Mouse (Mus musculus): ENCODE results near the gene Astl. TPM values are rescaled to one million over a fixed set of nuclear protein-coding genes. Genes with fewer than 3 reads are reported as not detected.

Gene Astl
- total and polyA plus RNA-seq, 2 experiments: not detected

DNA sequence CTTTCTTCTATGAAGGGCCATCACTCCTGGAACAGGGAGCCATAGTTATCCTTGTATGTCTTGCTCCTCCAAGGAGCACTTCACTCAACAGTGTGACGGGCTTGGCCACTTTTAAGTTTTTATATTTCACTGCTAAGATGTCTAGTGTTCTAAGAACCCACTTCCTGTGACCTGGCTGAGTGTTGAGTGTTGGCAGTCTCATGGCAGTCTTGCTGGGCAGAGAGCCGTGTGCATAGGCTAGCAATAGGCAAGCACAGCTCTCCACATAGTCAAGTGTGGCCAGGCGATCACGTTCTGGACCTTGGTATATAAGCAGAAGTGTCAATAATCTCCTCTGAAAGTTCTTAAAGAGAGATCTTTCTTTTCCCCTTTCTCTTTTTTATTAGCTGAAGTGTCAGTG, 20.3 kb upstream of the Astl start:
- Histone ChIP-seq H3K9ac (ENCODE audit: low read depth, low read length) (no peak overlapping the region), H3K27ac (replicated peaks; ENCODE audit: insufficient read depth, low read depth, low read length) (no peak overlapping the region), H3K4me3 (ENCODE audit: insufficient read depth, low read depth, low read length) (no peak overlapping the region), H3K4me1 (ENCODE audit: control insufficient read depth, insufficient read depth, low read length) (peaks cover 2% of the 10 kb centered on the region; the same call in 1 of the 2 replicates), H3K27me3 (ENCODE audit: control insufficient read depth, insufficient read depth, low read length) (no peaks in the 10 kb centered on the region), H3K79me2 (ENCODE audit: control insufficient read depth, insufficient read depth, low read length) (no peaks in the 10 kb centered on the region), H3K36me3 (ENCODE audit: control insufficient read depth, insufficient read depth, low read length) (no peaks in the 10 kb centered on the region)
- TF ChIP-seq POLR2A (IDR thresholded peaks at IDR 0.05; ENCODE audit: extremely low read depth, insufficient read depth, low read length) (no peak), CTCF (IDR thresholded peaks at IDR 0.05; ENCODE audit: low read depth, low read length) (no peak)
- no peak for DNase-seq (ENCODE audit: extremely low read depth, low read depth, low spot score)
- 87% methylated on average over 4 of the region's 4 CpGs for WGBS

DNA sequence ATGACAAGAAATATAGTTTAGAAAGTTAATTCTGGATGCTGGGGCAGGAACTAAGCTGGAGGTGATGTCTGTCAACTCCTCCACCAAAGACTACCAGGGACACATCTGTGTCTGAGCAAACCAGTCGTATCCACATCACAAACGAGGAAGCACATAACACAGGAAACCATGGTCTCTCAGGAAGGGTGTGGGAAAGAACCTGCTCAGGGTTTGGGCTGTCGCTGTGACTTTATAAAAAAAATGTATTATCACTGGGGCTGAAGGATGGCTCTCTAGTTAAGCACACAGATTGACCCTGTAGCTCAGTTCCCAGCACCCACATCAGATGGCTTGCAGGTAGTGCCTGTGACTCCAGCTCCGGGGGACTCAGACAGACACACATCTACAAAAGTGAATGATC, 19.4 kb upstream of the Astl start:
- no peaks in the 10 kb centered on the region for H3K79me2 ChIP-seq (ENCODE audit: control insufficient read depth, insufficient read depth, low read length)
- no peak overlapping the region for H3K9ac ChIP-seq (ENCODE audit: low read depth, low read length)
- no peak for DNase-seq (ENCODE audit: extremely low read depth, low read depth, low spot score)
- no peaks in the 10 kb centered on the region for H3K27me3 ChIP-seq (ENCODE audit: control insufficient read depth, insufficient read depth, low read length)
- 66% methylated on average over 4 of the region's 4 CpGs for WGBS
- H3K4me3 ChIP-seq (ENCODE audit: insufficient read depth, low read depth, low read length): no peak overlapping the region
- no peak for TF ChIP-seq CTCF (IDR thresholded peaks at IDR 0.05; ENCODE audit: low read depth, low read length)
- TF ChIP-seq POLR2A (IDR thresholded peaks at IDR 0.05; ENCODE audit: extremely low read depth, insufficient read depth, low read length): no peak
- no peaks in the 10 kb centered on the region for H3K36me3 ChIP-seq (ENCODE audit: control insufficient read depth, insufficient read depth, low read length)
- H3K27ac ChIP-seq (replicated peaks; ENCODE audit: insufficient read depth, low read depth, low read length): no peak overlapping the region
- H3K4me1 ChIP-seq (ENCODE audit: control insufficient read depth, insufficient read depth, low read length): peaks cover 2% of the 10 kb centered on the region; the same call in 1 of the 2 replicates

DNA sequence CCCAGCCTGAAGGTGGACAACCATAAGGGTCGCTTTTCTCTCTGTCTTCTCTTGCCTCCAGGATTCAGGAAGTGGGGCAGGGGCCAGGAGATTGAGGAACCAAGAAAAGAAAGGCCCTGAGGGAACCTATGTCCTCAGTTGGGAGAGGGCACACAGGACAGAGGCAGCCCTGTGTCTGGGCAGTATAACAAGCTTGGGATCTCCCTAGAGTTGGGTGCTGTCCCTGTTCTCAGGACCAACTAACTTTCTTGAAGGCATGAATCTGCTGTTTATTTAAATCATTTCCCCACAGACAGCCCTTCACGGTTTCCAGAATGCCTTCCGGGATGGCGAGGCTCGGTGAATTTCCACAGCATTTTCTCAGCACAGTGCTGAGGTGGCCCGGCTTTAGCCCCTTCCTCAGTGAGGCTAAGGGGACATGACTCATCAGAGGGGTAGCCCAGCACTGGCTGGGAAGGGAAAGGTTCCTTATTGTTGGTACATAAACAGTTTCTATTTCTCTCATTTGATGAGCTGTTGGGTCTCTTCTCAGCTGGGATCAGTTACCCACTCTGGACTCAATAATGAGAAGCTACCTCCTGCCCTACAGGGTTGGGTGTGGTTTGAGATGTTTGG, 15.7 kb upstream of the Astl start:
- no peak overlapping the region for H3K4me3 ChIP-seq (ENCODE audit: insufficient read depth, low read depth, low read length)
- H3K27me3 ChIP-seq (ENCODE audit: control insufficient read depth, insufficient read depth, low read length): no peaks in the 10 kb centered on the region
- H3K79me2 ChIP-seq (ENCODE audit: control insufficient read depth, insufficient read depth, low read length): no peaks in the 10 kb centered on the region
- WGBS: 88% methylated on average over 6 of the region's 6 CpGs
- TF ChIP-seq CTCF (IDR thresholded peaks at IDR 0.05; ENCODE audit: low read depth, low read length): no peak
- TF ChIP-seq POLR2A (IDR thresholded peaks at IDR 0.05; ENCODE audit: extremely low read depth, insufficient read depth, low read length): no peak
- DNase-seq (ENCODE audit: extremely low read depth, low read depth, low spot score): no peak
- H3K9ac ChIP-seq (ENCODE audit: low read depth, low read length): no peak overlapping the region
- no peaks in the 10 kb centered on the region for H3K36me3 ChIP-seq (ENCODE audit: control insufficient read depth, insufficient read depth, low read length)
- no peak overlapping the region for H3K27ac ChIP-seq (replicated peaks; ENCODE audit: insufficient read depth, low read depth, low read length)
- no peaks in the 10 kb centered on the region for H3K4me1 ChIP-seq (ENCODE audit: control insufficient read depth, insufficient read depth, low read length)

DNA sequence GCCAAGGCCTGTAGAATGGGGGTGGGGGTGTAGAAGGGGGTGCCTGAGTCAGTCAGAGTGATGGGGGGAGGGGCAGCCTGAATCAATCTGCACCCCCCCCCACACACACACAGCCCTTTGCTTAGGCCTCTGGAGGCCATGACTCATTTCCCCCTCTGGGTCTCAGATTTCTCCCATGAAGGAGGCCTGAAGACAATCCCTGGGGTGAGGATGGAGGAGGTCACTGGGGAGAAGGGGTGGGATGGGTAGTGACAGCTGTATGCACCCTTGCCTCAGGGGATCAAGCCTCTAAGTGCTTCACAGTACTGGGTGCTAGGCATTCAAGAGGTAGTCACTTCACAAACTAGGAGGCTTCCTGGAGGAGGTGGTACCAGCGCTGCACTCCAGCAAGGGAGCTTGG, 14.8 kb upstream of the Astl start:
- no peaks in the 10 kb centered on the region for H3K27me3 ChIP-seq (ENCODE audit: control insufficient read depth, insufficient read depth, low read length)
- DNase-seq (ENCODE audit: extremely low read depth, low read depth, low spot score): no peak
- no peak for TF ChIP-seq POLR2A (IDR thresholded peaks at IDR 0.05; ENCODE audit: extremely low read depth, insufficient read depth, low read length)
- TF ChIP-seq CTCF (IDR thresholded peaks at IDR 0.05; ENCODE audit: low read depth, low read length): no peak
- 100% methylated on average over 1 of the region's 1 CpGs for WGBS
- no peak overlapping the region for H3K4me3 ChIP-seq (ENCODE audit: insufficient read depth, low read depth, low read length)
- H3K27ac ChIP-seq (replicated peaks; ENCODE audit: insufficient read depth, low read depth, low read length): no peak overlapping the region
- no peak overlapping the region for H3K9ac ChIP-seq (ENCODE audit: low read depth, low read length)
- no peaks in the 10 kb centered on the region for H3K79me2 ChIP-seq (ENCODE audit: control insufficient read depth, insufficient read depth, low read length)
- H3K4me1 ChIP-seq (ENCODE audit: control insufficient read depth, insufficient read depth, low read length): no peaks in the 10 kb centered on the region; the same call in 1 of the 2 replicates
- H3K36me3 ChIP-seq (ENCODE audit: control insufficient read depth, insufficient read depth, low read length): no peaks in the 10 kb centered on the region

DNA sequence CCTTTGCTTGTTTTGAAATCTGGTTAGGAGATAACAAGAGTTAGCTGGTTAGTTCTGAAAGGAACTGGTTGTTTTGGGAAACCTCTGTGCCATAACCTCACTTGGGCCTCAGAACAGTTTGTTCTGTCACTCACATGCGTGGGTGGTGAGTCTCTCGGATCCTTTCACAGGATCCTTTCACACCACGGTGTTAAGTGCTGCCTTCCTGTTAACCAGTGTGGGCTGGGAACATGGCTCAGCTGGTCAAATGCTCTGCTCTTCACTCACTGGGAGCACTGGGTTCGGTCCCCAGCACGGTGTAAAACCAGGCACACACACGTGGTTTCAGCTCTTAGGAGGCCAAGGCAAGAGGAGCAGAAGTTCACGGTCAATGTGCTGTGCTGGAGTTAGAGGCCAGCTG, 14.0 kb upstream of the Astl start:
- H3K4me3 ChIP-seq (ENCODE audit: insufficient read depth, low read depth, low read length): no peak overlapping the region
- no peaks in the 10 kb centered on the region; the same call in 1 of the 2 replicates for H3K4me1 ChIP-seq (ENCODE audit: control insufficient read depth, insufficient read depth, low read length)
- H3K27me3 ChIP-seq (ENCODE audit: control insufficient read depth, insufficient read depth, low read length): no peaks in the 10 kb centered on the region
- no peaks in the 10 kb centered on the region for H3K36me3 ChIP-seq (ENCODE audit: control insufficient read depth, insufficient read depth, low read length)
- H3K9ac ChIP-seq (ENCODE audit: low read depth, low read length): no peak overlapping the region
- no peak for DNase-seq (ENCODE audit: extremely low read depth, low read depth, low spot score)
- H3K79me2 ChIP-seq (ENCODE audit: control insufficient read depth, insufficient read depth, low read length): no peaks in the 10 kb centered on the region
- H3K27ac ChIP-seq (replicated peaks; ENCODE audit: insufficient read depth, low read depth, low read length): no peak overlapping the region
- WGBS: 77% methylated on average over 7 of the region's 7 CpGs
- TF ChIP-seq CTCF (IDR thresholded peaks at IDR 0.05; ENCODE audit: low read depth, low read length): no peak
- no peak for TF ChIP-seq POLR2A (IDR thresholded peaks at IDR 0.05; ENCODE audit: extremely low read depth, insufficient read depth, low read length)

DNA sequence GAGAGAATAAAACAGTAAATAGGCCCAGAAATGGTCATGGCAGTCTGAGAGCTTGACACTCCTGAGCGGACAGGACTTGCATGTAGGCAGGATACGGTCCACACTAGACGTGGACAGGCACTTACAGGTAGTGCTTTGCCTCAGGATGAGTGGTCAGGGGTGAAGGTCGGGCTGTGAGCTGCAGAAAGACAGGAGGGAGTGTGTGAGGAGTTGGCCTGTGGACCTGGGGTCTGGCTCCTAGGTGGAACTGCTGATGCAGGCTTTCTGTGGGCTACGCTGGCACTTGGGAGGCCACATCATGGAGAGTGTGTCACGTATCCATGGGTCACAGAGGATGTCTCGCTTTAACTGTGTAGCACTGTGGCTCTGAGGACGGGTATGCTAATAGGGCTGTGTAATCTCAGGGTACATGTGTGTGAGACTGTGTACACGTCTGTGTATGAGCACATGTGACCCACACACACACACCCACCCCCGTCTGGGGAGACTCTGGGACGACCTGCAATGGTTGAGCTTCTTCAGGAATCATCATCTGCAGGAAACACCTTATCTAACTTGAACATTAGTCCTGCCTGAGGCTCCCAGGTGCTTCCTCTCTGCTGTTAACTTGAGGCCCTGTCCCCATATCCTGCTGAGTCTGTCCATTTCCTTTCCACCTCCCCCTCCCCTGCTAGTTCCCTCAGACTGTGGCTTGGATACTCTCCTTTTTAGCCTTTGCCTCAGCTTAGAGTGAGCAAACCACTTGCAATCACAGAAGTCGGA, 10.2 kb upstream of the Astl start:
- Histone ChIP-seq H3K4me3 (ENCODE audit: insufficient read depth, low read depth, low read length) (no peak overlapping the region), H3K36me3 (ENCODE audit: control insufficient read depth, insufficient read depth, low read length) (no peaks in the 10 kb centered on the region), H3K79me2 (ENCODE audit: control insufficient read depth, insufficient read depth, low read length) (no peaks in the 10 kb centered on the region), H3K4me1 (ENCODE audit: control insufficient read depth, insufficient read depth, low read length) (no peaks in the 10 kb centered on the region; the same call in 1 of the 2 replicates), H3K9ac (ENCODE audit: low read depth, low read length) (no peak overlapping the region), H3K27ac (replicated peaks; ENCODE audit: insufficient read depth, low read depth, low read length) (no peak overlapping the region), H3K27me3 (ENCODE audit: control insufficient read depth, insufficient read depth, low read length) (no peaks in the 10 kb centered on the region)
- TF ChIP-seq CTCF (IDR thresholded peaks at IDR 0.05; ENCODE audit: low read depth, low read length) (no peak), POLR2A (IDR thresholded peaks at IDR 0.05; ENCODE audit: extremely low read depth, insufficient read depth, low read length) (no peak)
- no peak for DNase-seq (ENCODE audit: extremely low read depth, low read depth, low spot score)
- 76% methylated on average over 12 of the region's 12 CpGs for WGBS

All from liver, adult 2 months (tissue).